Mouse (Mus musculus): ENCODE results near the gene Myo6. TPM values are rescaled to one million over a fixed set of nuclear protein-coding genes. Genes with fewer than 3 reads are reported as not detected.

Gene Myo6
- total RNA-seq, 2 experiments from 2014 or later = 57.4 to 60.5 TPM

DNA sequence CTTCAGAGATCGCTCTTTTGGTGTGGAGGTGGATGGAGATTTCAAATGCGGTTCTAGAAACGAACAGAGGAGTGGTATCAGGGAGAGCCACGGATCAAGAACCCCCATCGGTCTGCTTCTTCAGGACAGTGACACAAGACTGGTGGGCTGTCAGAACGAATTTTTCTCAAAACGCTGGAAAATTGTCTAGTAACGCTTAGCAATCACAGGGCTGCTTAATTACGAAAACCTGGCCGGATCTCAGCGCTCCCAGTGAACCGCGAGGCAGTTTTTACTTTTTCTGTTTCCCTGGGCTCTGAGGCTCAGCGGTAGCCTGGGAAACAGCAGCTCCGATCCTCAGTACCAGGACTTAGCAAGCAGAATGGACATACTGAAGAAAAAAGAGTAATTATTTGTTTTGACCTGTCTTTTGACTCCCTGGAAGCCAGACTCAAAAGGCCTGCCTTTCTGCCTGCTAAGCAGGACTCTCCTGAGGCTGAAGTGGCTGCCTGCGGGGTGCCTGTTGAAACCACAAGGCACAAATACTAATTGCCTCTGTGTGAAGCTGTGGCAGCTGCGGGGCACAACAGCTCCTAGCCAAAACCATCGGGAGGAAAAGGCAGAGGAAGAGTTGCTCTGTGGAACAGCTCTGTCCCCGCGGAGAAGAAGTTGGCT is 187.0 kb downstream of the Myo6 start:
- DNase-seq (ENCODE audit: low spot score in 2 of 2) = no peak

- no peak for DNase-seq (ENCODE audit: low spot score in 2 of 2)
Observed at GRCm38 (mm10) chr9:80360063-80360462, 195.2 kb downstream of the Myo6 start.

Other genes with a start within 250 kb of the Myo6 start
- 10 to 100 TPM; 18.2 to 19.9 TPM for gene Filip1, start 152.2 kb upstream of the Myo6 start, total RNA-seq (2021)
- gene Senp6, start 98.1 kb upstream of the Myo6 start, total RNA-seq (2021) = 100 to 1,000 TPM in 1 of 2 experiments, 10 to 100 TPM in 1; 99.0 to 101 TPM

All from left cerebral cortex, adult 18-20 months (tissue).